Mouse (Mus musculus) liver, embryonic 13.5 days (tissue): ENCODE measurements around the gene Fam168b. TPM values are rescaled to one million over a fixed set of nuclear protein-coding genes. Genes with fewer than 3 reads are reported as not detected.
A peak's percentile ranks its signal among the peaks of the same experiment; 100 is the strongest.

Experiments used
- ATAC-seq: fragments of 200-750 bp; cut with Nextera tagmentation; 2 replicates; pipeline ENCODE4 v1.8.0; 2017; ENCODE audit warnings: low read depth, mild to moderate bottlenecking, moderate number of reproducible peaks, moderate library complexity
- DNase-seq: peaks from one replicate; pipeline ENCODE4 v3.0.0; 2022
- H3K27ac ChIP-seq: fragments of 300-500 bp; sonication (generic); 2 replicates; pipeline ENCODE4 v1.5.1; 2015; ENCODE audit warnings: moderate library complexity, mild to moderate bottlenecking, inconsistent platforms
- H3K27me3 ChIP-seq: fragments of 300-500 bp; sonication (generic); 2 replicates; pipeline ENCODE4 v1.6.1; 2015; ENCODE audit warnings: mild to moderate bottlenecking, inconsistent platforms
- H3K36me3 ChIP-seq: fragments of 300-500 bp; sonication (generic); 2 replicates; pipeline ENCODE4 v1.6.1; 2015; ENCODE audit warnings: mild to moderate bottlenecking, inconsistent platforms
- H3K4me1 ChIP-seq: fragments of 300-500 bp; sonication (generic); replicated peaks from 2 replicates; pipeline ENCODE4 v1.6.1; 2015; ENCODE audit warnings: inconsistent platforms
- H3K4me2 ChIP-seq: fragments of 300-500 bp; sonication (generic); 2 replicates; pipeline ENCODE4 v1.6.1; 2015; ENCODE audit warnings: inconsistent platforms, mild to moderate bottlenecking, moderate library complexity
- H3K4me3 ChIP-seq: fragments of 300-500 bp; sonication (generic); replicated peaks from 2 replicates; pipeline ENCODE4 v1.5.1; 2015; ENCODE audit warnings: mild to moderate bottlenecking, inconsistent platforms
- H3K9ac ChIP-seq: fragments of 300-500 bp; sonication (generic); 2 replicates; pipeline ENCODE4 v1.6.1; 2015; ENCODE audit warnings: mild to moderate bottlenecking, inconsistent platforms
- H3K9me3 ChIP-seq: fragments of 300-500 bp; sonication (generic); replicated peaks from 2 replicates; pipeline ENCODE4 v1.6.1; 2016; ENCODE audit warnings: inconsistent platforms
- WGBS: fragments of 180-500 bp; shearing (Covaris S2); methylation state at CpG from one replicate; pipeline ENCODE4 v1.1.7; 2015; ENCODE audit not compliant: insufficient replicate concordance; 5-methylcytosine and 5-hydroxymethylcytosine counted together
- polyA plus RNA-seq: library from polyadenylated mRNA; unstranded; fragments of >200 nt; fragmentation: Nextera tagmentation; extraction: Ambion mirVana; gene quantifications from 2 replicates; pipeline ENCODE4 v1.2.1, GENCODE M21; 2015

The Fam168b gene
- polyA plus RNA-seq, 1 experiment from 2014 or later, result 16.1 TPM

DNA sequence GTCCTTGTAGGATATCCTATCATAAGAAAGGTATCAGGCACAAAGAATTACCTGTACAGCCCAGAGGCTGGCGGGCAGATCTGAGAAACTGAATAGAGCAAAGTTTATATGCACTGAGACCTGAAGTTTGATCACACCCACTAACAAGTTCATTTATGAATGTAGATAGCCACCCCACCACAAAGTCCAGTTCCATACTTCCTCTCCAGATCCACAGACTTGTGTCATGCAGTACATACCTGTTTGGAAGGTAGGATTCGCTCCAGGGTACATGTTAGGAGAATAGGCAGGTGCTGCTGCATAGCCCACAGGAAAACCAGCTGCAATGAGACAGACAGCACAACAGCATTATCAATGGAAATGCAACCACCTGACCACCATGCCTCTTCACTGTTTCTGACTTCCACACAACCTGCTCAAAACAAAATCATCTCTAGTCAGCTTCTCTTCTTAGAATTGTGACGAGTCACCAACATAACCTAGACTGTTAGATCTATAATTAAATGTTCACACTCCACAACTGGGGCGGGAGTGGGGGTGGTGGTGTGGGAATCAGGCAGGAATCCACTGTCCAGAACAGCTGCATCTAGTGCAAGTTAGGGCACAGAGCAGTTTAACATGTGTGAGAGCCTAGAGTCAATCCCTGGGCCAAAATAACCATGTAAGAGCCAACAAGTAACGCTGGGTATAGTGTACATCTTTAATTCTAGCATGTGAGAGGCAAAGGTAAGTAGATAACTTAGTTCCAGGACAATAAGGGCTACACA, 14.2 kb downstream of the Fam168b start:
- 77% methylated on average over 5 of the region's 5 CpGs for WGBS
- no peaks in the 10 kb centered on the region for H3K27me3 ChIP-seq

DNA sequence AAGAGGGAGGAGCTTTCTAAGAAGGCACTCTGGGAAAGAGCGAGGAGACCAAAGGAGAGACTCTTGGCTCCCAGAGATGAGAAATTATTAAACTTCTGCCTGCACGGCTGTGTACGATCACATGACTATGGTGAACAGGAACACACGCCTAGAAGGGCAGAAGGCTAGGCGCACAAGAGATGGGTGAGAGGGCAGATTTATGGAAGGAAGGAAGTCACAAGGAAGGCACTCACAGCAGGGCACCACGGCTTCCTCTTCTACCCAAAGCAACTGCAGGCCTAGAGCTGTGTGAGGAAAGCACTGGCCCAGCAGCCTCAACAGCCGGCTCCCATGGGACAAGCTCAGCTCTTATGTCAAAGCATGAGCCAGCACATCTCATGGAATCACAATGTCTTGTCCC, 15.0 kb downstream of the Fam168b start:
- Histone ChIP-seq H3K4me1 (peaks cover 3% of the 10 kb centered on the region), H3K4me3 (no peak overlapping the region), H3K9me3 (no peaks in the 10 kb centered on the region), H3K9ac (no peak overlapping the region), H3K27ac (no peak overlapping the region), H3K36me3 (peaks cover 65% of the 10 kb centered on the region), H3K4me2 (no peak overlapping the region), H3K27me3 (no peaks in the 10 kb centered on the region)
- WGBS, result 67% methylated on average over 7 of the region's 7 CpGs
- ATAC-seq, result peak; percentile 43; the same call in 1 of the 2 replicates
- DNase-seq, result no peak

More for the DNA sequence above, 14.2 kb downstream of the Fam168b start:
- Histone ChIP-seq H3K9me3 (no peaks in the 10 kb centered on the region), H3K4me1 (peaks cover 8% of the 10 kb centered on the region), H3K4me2 (no peak overlapping the region), H3K9ac (no peak overlapping the region), H3K4me3 (no peak overlapping the region), H3K36me3 (peaks cover 63% of the 10 kb centered on the region), H3K27ac (no peak overlapping the region)
- no peak for DNase-seq
- ATAC-seq, result no peak

GRCm38 (mm10) chr1:34825909-34826308, 17.0 kb downstream of the Fam168b start:
- WGBS, result 72% methylated on average over 9 of the region's 9 CpGs

GRCm38 (mm10) chr1:34824208-34824607, 18.7 kb downstream of the Fam168b start:
- H3K27ac ChIP-seq, result no peak overlapping the region
- no peaks in the 10 kb centered on the region for H3K27me3 ChIP-seq
- peaks cover 81% of the 10 kb centered on the region for H3K36me3 ChIP-seq
- DNase-seq (no peak), ATAC-seq (no peak)
- H3K9ac ChIP-seq, result no peak overlapping the region
- no peaks in the 10 kb centered on the region for H3K9me3 ChIP-seq
- no peak overlapping the region for H3K4me2 ChIP-seq
- no peaks in the 10 kb centered on the region; the same call in 1 of the 2 replicates for H3K4me1 ChIP-seq
- WGBS, result 77% methylated on average over 8 of the region's 8 CpGs
- H3K4me3 ChIP-seq, result no peak overlapping the region

More at GRCm38 (mm10) chr1:34825909-34826308, 17.0 kb downstream of the Fam168b start:
- H3K9me3 ChIP-seq, result no peaks in the 10 kb centered on the region
- no peak overlapping the region for H3K27ac ChIP-seq
- DNase-seq, result no peak
- ATAC-seq, result no peak
- H3K4me1 ChIP-seq, result peaks cover under 1% of the 10 kb centered on the region; the same call in 1 of the 2 replicates
- no peak overlapping the region for H3K9ac ChIP-seq
- peaks cover 72% of the 10 kb centered on the region for H3K36me3 ChIP-seq
- H3K4me2 ChIP-seq, result no peak overlapping the region
- no peaks in the 10 kb centered on the region for H3K27me3 ChIP-seq
- H3K4me3 ChIP-seq, result no peak overlapping the region

GRCm38 (mm10) chr1:34823353-34823752, 19.5 kb downstream of the Fam168b start:
- WGBS, result 73% methylated on average over 6 of the region's 6 CpGs
- Histone ChIP-seq H3K4me2 (no peak overlapping the region), H3K36me3 (peaks cover 81% of the 10 kb centered on the region), H3K4me3 (no peak overlapping the region), H3K9ac (no peak overlapping the region), H3K4me1 (no peaks in the 10 kb centered on the region; the same call in 1 of the 2 replicates), H3K27me3 (no peaks in the 10 kb centered on the region), H3K27ac (no peak overlapping the region), H3K9me3 (no peaks in the 10 kb centered on the region)
- DNase-seq (no peak), ATAC-seq (no peak)

GRCm38 (mm10) chr1:34822746-34823145, 20.1 kb downstream of the Fam168b start:
- 82% methylated on average over 7 of the region's 7 CpGs for WGBS
- Histone ChIP-seq H3K4me3 (no peak overlapping the region), H3K27me3 (no peaks in the 10 kb centered on the region), H3K9me3 (no peaks in the 10 kb centered on the region), H3K9ac (no peak overlapping the region), H3K4me2 (no peak overlapping the region), H3K27ac (no peak overlapping the region), H3K4me1 (no peaks in the 10 kb centered on the region; the same call in 1 of the 2 replicates), H3K36me3 (peaks cover 82% of the 10 kb centered on the region)
- ATAC-seq, result no peak
- DNase-seq, result no peak

- Histone ChIP-seq H3K27ac (no peak overlapping the region), H3K27me3 (no peaks in the 10 kb centered on the region), H3K4me3 (no peak overlapping the region), H3K36me3 (peaks cover 87% of the 10 kb centered on the region), H3K4me2 (no peak overlapping the region), H3K9me3 (no peaks in the 10 kb centered on the region), H3K9ac (no peak overlapping the region), H3K4me1 (no peaks in the 10 kb centered on the region; the same call in 1 of the 2 replicates)
- ATAC-seq (no peak), DNase-seq (no peak)
- 83% methylated on average over 7 of the region's 7 CpGs for WGBS
These were observed 20.9 kb downstream of the Fam168b start for GRCm38 (mm10) chr1:34822003-34822402.

DNA sequence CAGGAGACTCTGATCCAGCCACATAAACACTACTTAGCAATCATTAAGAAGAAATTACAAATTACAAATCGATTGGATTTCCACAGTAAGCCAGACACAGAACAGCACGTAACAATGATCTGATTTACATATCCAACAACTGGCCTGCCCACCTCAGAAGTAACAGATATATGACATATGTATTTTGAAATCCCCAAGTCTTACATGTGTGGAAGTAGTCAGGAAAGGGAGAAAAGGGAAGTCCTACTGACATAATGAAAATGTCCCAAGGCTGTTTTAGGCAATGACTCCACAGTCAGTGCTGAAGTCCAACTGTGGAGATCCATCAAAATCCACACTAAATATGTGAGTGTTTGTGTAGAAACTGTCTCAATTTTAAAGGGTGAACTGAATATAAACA, 21.5 kb downstream of the Fam168b start:
- Histone ChIP-seq H3K9me3 (no peaks in the 10 kb centered on the region), H3K27ac (no peak overlapping the region), H3K4me1 (no peaks in the 10 kb centered on the region; the same call in 1 of the 2 replicates), H3K36me3 (peaks cover 87% of the 10 kb centered on the region), H3K4me2 (no peak overlapping the region), H3K27me3 (no peaks in the 10 kb centered on the region), H3K4me3 (no peak overlapping the region), H3K9ac (no peak overlapping the region)
- ATAC-seq, result no peak
- WGBS, result 86% methylated on average over 2 of the region's 2 CpGs
- DNase-seq, result no peak

- Histone ChIP-seq H3K9me3 (no peaks in the 10 kb centered on the region), H3K4me2 (no peak overlapping the region), H3K4me3 (no peak overlapping the region), H3K9ac (no peak overlapping the region), H3K36me3 (peaks cover 92% of the 10 kb centered on the region), H3K27me3 (no peaks in the 10 kb centered on the region), H3K27ac (no peak overlapping the region), H3K4me1 (no peaks in the 10 kb centered on the region)
- ATAC-seq (no peak), DNase-seq (no peak)
- WGBS, result 86% methylated on average over 6 of the region's 6 CpGs
These were observed 23.5 kb downstream of the Fam168b start for GRCm38 (mm10) chr1:34819225-34819910.

DNA sequence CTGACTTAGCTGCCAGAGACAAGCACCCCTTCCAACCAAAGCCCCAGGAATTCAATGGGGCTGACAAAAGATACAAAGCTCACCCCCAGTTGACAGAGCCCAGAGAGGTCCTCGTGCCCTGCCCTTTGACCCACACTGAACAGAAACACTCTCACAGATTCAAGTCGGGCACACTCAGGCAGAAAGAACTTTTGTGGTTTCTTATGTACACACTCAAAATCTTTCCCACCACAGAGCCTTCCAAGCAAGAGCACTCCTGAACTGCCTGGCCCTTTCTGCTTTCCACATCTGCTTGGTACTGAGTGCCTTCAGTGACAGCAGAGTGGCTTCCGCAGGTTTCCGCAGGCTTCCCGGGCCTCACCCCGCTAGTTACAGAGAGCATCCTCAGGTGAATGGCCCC, 27.0 kb downstream of the Fam168b start:
- Histone ChIP-seq H3K27ac (no peak overlapping the region), H3K4me2 (no peak overlapping the region), H3K9ac (no peak overlapping the region), H3K36me3 (peaks cover 99% of the 10 kb centered on the region), H3K4me1 (no peaks in the 10 kb centered on the region), H3K4me3 (no peak overlapping the region), H3K9me3 (no peaks in the 10 kb centered on the region), H3K27me3 (no peaks in the 10 kb centered on the region)
- no peak for ATAC-seq
- 81% methylated on average over 6 of the region's 6 CpGs for WGBS
- DNase-seq, result no peak

GRCm38 (mm10) chr1:34812407-34813247, 30.2 kb downstream of the Fam168b start:
- Histone ChIP-seq H3K4me2 (no peak overlapping the region), H3K36me3 (peaks cover 84% of the 10 kb centered on the region), H3K9me3 (no peaks in the 10 kb centered on the region), H3K9ac (no peak overlapping the region), H3K4me1 (no peaks in the 10 kb centered on the region), H3K27ac (no peak overlapping the region), H3K27me3 (no peaks in the 10 kb centered on the region), H3K4me3 (no peak overlapping the region)
- no peak for DNase-seq
- no peak for ATAC-seq
- 84% methylated on average over 13 of the region's 13 CpGs for WGBS
